12 mouse cellular contexts compared by ENCODE assay signal in genomic region chr7:48834371-48834970, GRCm38 (mm10). TPM values are rescaled to one million over a fixed set of nuclear protein-coding genes. Genes with fewer than 3 reads are reported as not detected.
DNase-seq lines count a peak whose midpoint lies in the region; ATAC-seq lines count a peak whose summit lies in the region.
"Had no signal": no experiment of that assay in that cellular context is flagged by ENCODE, and none has a peak within 500 bp of the region (broad histone marks: within the 10 kb centered on the region; RNA-seq: fewer than 3 reads in every experiment).

No protein-coding gene starts in this region.

- H3K4me1 ChIP-seq in heart, embryonic 10.5 days, result peaks cover 57% of the 10 kb centered on the region
- peaks cover 10% of the 10 kb centered on the region for H3K4me1 ChIP-seq in midbrain, embryonic 11.5 days (ENCODE audit: control insufficient read depth, insufficient read depth, low read length)
- H3K4me1 ChIP-seq in midbrain, embryonic 13.5 days (replicated peaks), result peaks cover 15% of the 10 kb centered on the region
- peaks cover 10% of the 10 kb centered on the region for H3K4me1 ChIP-seq in hindbrain, embryonic 16.5 days (ENCODE audit: control insufficient read depth, insufficient read depth, low read depth, low read length)

- 0 out of 2 replicates have a peak, but pooled peaks have one; percentile 41 for ATAC-seq in midbrain, embryonic 11.5 days (ENCODE audit: low FRiP score)
- no peak for ATAC-seq in midbrain, embryonic 13.5 days
- peak; percentile 70 for ATAC-seq in hindbrain, embryonic 16.5 days
- ATAC-seq: CD4-positive, CD25-positive, alpha-beta regulatory T cell, adult 4 months had no signal

- H3K27me3 ChIP-seq in heart, embryonic 10.5 days (ENCODE audit: insufficient read depth, poor library complexity, severe bottlenecking), result no peaks in the 10 kb centered on the region
- peaks cover 62% of the 10 kb centered on the region for H3K27me3 ChIP-seq in midbrain, embryonic 11.5 days (ENCODE audit: control insufficient read depth, insufficient read depth, low read length)
- H3K27me3 ChIP-seq in midbrain, embryonic 13.5 days, result peaks cover 80% of the 10 kb centered on the region
- H3K27me3 ChIP-seq in hindbrain, embryonic 16.5 days (replicated peaks; ENCODE audit: control insufficient read depth, insufficient read depth, low read length), result peaks cover 32% of the 10 kb centered on the region

- DNase-seq in heart, embryonic 10.5 days (ENCODE audit: low spot score), result no peak
- no peak for DNase-seq in heart, adult 9 months (ENCODE audit: low spot score in 2 of 2)
- no peak for DNase-seq in midbrain, embryonic 11.5 days (ENCODE audit: low spot score, missing footprints)
- DNase-seq in retina, postnatal 1 day, result peak; percentile 30
- DNase-seq in right cerebral cortex, adult 2 months (ENCODE audit: low spot score in 2 of 2), result no peak
- no peak for DNase-seq in kidney, adult 18-20 months
- DNase-seq: cerebellum, adult 9-10 months; thymus, postnatal 25 days had no signal

- H3K27ac ChIP-seq in heart, embryonic 10.5 days, result peak overlapping the region; percentile 32; the same call in 1 of the 2 replicates
- no peak overlapping the region for H3K27ac ChIP-seq in midbrain, embryonic 11.5 days (ENCODE audit: low read depth, low read length)
- no peak overlapping the region for H3K27ac ChIP-seq in midbrain, embryonic 13.5 days
- H3K27ac ChIP-seq in hindbrain, embryonic 16.5 days (ENCODE audit: low read depth, low read length), result no peak overlapping the region

- WGBS in heart, embryonic 10.5 days, result 67% methylated on average over 4 of the region's 4 CpGs
- 56% methylated on average over 4 of the region's 4 CpGs for WGBS in midbrain, embryonic 11.5 days
- WGBS in midbrain, embryonic 13.5 days, result 45% methylated on average over 4 of the region's 4 CpGs
- 28% methylated on average over 4 of the region's 4 CpGs for WGBS in hindbrain, embryonic 16.5 days

- H3K9me3 ChIP-seq in heart, embryonic 10.5 days, result no peaks in the 10 kb centered on the region
- no peaks in the 10 kb centered on the region for H3K9me3 ChIP-seq in midbrain, embryonic 11.5 days (ENCODE audit: control insufficient read depth, low read length)
- H3K9me3 ChIP-seq in midbrain, embryonic 13.5 days, result no peaks in the 10 kb centered on the region
- no peaks in the 10 kb centered on the region for H3K9me3 ChIP-seq in hindbrain, embryonic 16.5 days (ENCODE audit: control insufficient read depth, low read length)

- peaks cover 71% of the 10 kb centered on the region for H3K36me3 ChIP-seq in heart, embryonic 10.5 days
- H3K36me3 ChIP-seq in midbrain, embryonic 11.5 days (ENCODE audit: control insufficient read depth, insufficient read depth, low read length), result no peaks in the 10 kb centered on the region
- H3K36me3 ChIP-seq in midbrain, embryonic 13.5 days, result no peaks in the 10 kb centered on the region
- H3K36me3 ChIP-seq in hindbrain, embryonic 16.5 days (ENCODE audit: control insufficient read depth, insufficient read depth, low read length), result no peaks in the 10 kb centered on the region

- no peak overlapping the region for H3K4me2 ChIP-seq in midbrain, embryonic 11.5 days
- no peak overlapping the region for H3K4me2 ChIP-seq in midbrain, embryonic 13.5 days (replicated peaks)
- no peak overlapping the region for H3K4me2 ChIP-seq in hindbrain, embryonic 16.5 days (ENCODE audit: low read length)

- H3K4me3 ChIP-seq in heart, embryonic 10.5 days, result no peak overlapping the region
- H3K4me3 ChIP-seq in midbrain, embryonic 11.5 days (ENCODE audit: low read depth, low read length), result no peak overlapping the region
- H3K4me3 ChIP-seq in midbrain, embryonic 13.5 days (replicated peaks), result no peak overlapping the region
- H3K4me3 ChIP-seq in hindbrain, embryonic 16.5 days (ENCODE audit: low read length), result no peak overlapping the region

- no peak overlapping the region for H3K9ac ChIP-seq in midbrain, embryonic 11.5 days (ENCODE audit: low read length)
- H3K9ac ChIP-seq in midbrain, embryonic 13.5 days (replicated peaks), result no peak overlapping the region
- H3K9ac ChIP-seq in hindbrain, embryonic 16.5 days (ENCODE audit: low read depth, low read length), result no peak overlapping the region

RNA-seq across cellular contexts. Expression of gene Csrp3, which starts 13.4 kb away (rescaled TPM):
- 905 and 1,263 TPM in 2 replicates for polyA plus RNA-seq in heart, embryonic 10.5 days (2016; fragmentation: Nextera tagmentation; extraction: Ambion mirVana)
- polyA plus RNA-seq in midbrain, embryonic 11.5 days (2014; fragmentation: Nextera tagmentation; extraction: Ambion mirVana), result 0.19 TPM in 1 of 2 replicates, not detected in the other
- polyA plus RNA-seq in midbrain, embryonic 13.5 days (2015; fragmentation: Nextera tagmentation; extraction: Ambion mirVana), result 0.19 TPM in 1 of 2 replicates, not detected in the other
- polyA plus RNA-seq in hindbrain, embryonic 16.5 days (2015; fragmentation: Nextera tagmentation; extraction: Ambion mirVana), result 0.24 and 7.3 TPM in 2 replicates
- polyA plus RNA-seq: CD4-positive, CD25-positive, alpha-beta regulatory T cell, adult 4 months; intestine, embryonic 14.5 days had no signal

RNA-seq across cellular contexts. Expression of gene Zdhhc13, which starts 45.7 kb away (rescaled TPM):
- polyA plus RNA-seq in heart, embryonic 10.5 days (2016; fragmentation: Nextera tagmentation; extraction: Ambion mirVana), result 34.8 and 37.7 TPM in 2 replicates
- 37.4 and 43.1 TPM in 2 replicates for polyA plus RNA-seq in midbrain, embryonic 11.5 days (2014; fragmentation: Nextera tagmentation; extraction: Ambion mirVana)
- polyA plus RNA-seq in midbrain, embryonic 13.5 days (2015; fragmentation: Nextera tagmentation; extraction: Ambion mirVana), result 38.5 and 39.8 TPM in 2 replicates
- polyA plus RNA-seq in hindbrain, embryonic 16.5 days (2015; fragmentation: Nextera tagmentation; extraction: Ambion mirVana), result 36.3 and 37.0 TPM in 2 replicates

RNA-seq across cellular contexts. Expression of gene E2f8, which starts 46.9 kb away (rescaled TPM):
- 21.9 and 25.4 TPM in 2 replicates for polyA plus RNA-seq in heart, embryonic 10.5 days (2016; fragmentation: Nextera tagmentation; extraction: Ambion mirVana)
- 14.5 and 15.5 TPM in 2 replicates for polyA plus RNA-seq in midbrain, embryonic 11.5 days (2014; fragmentation: Nextera tagmentation; extraction: Ambion mirVana)
- polyA plus RNA-seq in midbrain, embryonic 13.5 days (2015; fragmentation: Nextera tagmentation; extraction: Ambion mirVana), result 5.0 and 5.9 TPM in 2 replicates
- polyA plus RNA-seq in hindbrain, embryonic 16.5 days (2015; fragmentation: Nextera tagmentation; extraction: Ambion mirVana), result 2.5 and 3.7 TPM in 2 replicates

Comparison
In these comparisons a context has a peak if more than half of its experiments do, and no peak if none do; other contexts are left out.
1. RNA of gene Csrp3, which starts 13.4 kb away (polyA plus RNA-seq): 905 to 1,263 TPM in heart, embryonic 10.5 days; 0.24 to 7.3 TPM in hindbrain, embryonic 16.5 days, 0.19 TPM in midbrain, embryonic 13.5 days and 0.19 TPM in midbrain, embryonic 11.5 days; every median in the first group is over 100 times any median in the second.